Mouse (Mus musculus): Measurements from ENCODE around the gene Cdk8. TPM values are rescaled to one million over a fixed set of nuclear protein-coding genes. Genes with fewer than 3 reads are reported as not detected.
"Not testable (repeated sequence)": the region's sequence is repeated elsewhere in the genome, so short reads cannot be mapped to it uniquely, and the experiment has no call there.

Gene Cdk8
- 15.8 and 18.9 TPM in 2 replicates for polyA plus RNA-seq (2015; fragmentation: Nextera tagmentation; extraction: Ambion mirVana)

DNA sequence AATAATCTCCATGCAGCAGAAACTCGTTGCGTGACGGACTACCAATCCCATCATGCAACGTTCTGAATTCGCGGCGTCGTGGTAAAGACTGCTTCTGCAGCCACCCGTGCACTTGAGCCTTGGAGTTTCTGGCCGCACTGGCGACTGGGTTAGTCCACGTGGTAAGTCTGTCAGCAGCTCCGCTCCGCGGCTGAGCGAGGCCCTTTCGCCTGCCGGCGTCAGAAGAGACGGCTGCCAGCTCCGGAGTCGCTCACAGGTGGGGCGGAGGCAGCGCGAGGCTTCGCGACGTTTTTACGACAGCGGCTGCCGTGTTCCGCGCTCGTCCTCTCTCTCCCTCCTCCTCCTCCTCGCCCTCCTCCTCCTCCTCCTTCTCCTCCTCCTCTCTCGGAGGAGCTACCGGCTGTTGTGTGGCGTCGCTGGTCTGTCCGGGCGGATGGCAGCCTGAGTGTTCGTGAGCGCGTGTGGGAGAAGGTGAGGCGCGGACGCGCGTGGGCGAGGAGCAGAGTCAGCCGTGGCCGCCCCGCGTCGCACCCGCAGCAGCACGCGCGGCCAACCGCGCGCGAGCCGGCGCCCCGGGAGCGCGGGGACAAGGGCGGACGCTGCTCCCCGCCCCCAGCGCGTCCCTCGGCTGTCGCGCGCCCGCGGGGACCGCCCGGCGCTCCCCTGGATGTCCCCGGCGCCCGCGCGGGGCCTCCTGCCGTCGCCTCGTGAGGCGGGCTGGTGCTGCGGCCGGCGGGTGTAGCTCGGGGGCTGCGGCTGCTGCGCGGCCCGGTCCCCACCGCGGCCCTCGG is at the start of gene Cdk8:
Gene Cdk8, plus strand, starts transcription at position 367 of the 791 bp plus-strand sequence.
- H3K27ac ChIP-seq, result peak within 1 kb of the TSS; percentile 97
- H3K36me3 ChIP-seq (ENCODE audit: poor library complexity, severe bottlenecking), result no peaks in the 10 kb centered on the region
- WGBS, result 0% methylated on average over 48 of the region's 102 CpGs
- peak within 1 kb of the TSS; percentile 83 for H3K4me2 ChIP-seq
- peak within 1 kb of the TSS; percentile 94 for H3K9ac ChIP-seq
- H3K4me3 ChIP-seq, result peak within 1 kb of the TSS; percentile 89
- peak; percentile 89 for ATAC-seq
- H3K27me3 ChIP-seq, result no peaks in the 10 kb centered on the region
- H3K4me1 ChIP-seq, result peaks cover 24% of the 10 kb centered on the region
- H3K9me3 ChIP-seq (replicated peaks), result no peaks in the 10 kb centered on the region

DNA sequence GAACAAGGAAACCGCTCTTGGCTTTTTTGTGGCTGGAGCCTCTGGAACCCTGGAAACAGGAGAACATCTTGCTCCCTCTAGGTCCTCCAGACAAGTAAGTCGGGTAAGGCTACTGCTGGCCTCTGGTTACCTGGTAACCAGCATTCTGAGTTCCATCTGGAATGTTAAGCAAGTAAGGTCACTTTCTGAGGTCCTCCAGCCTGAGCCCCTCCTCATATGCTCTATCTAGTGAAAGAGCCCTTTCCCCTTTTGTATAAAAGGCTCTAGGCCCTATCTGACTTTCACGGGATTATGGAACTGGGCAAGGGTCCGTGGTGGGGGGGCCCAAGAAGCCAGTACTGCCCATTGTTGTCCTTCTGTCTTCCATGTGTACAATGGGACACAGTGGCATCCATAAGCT is 45.8 kb upstream of the Cdk8 start, which contains the start of gene 1700001J03Rik:
Gene 1700001J03Rik, minus strand, starts transcription at position 101 of the 400 bp plus-strand sequence.
- H3K4me2 ChIP-seq; H3K9me3 ChIP-seq (replicated peaks); H3K9ac ChIP-seq; H3K4me1 ChIP-seq; H3K27me3 ChIP-seq; H3K27ac ChIP-seq; H3K4me3 ChIP-seq; ATAC-seq; H3K36me3 ChIP-seq (ENCODE audit: poor library complexity, severe bottlenecking): not testable (repeated sequence)
- 81% methylated on average over 4 of the region's 4 CpGs for WGBS

DNA sequence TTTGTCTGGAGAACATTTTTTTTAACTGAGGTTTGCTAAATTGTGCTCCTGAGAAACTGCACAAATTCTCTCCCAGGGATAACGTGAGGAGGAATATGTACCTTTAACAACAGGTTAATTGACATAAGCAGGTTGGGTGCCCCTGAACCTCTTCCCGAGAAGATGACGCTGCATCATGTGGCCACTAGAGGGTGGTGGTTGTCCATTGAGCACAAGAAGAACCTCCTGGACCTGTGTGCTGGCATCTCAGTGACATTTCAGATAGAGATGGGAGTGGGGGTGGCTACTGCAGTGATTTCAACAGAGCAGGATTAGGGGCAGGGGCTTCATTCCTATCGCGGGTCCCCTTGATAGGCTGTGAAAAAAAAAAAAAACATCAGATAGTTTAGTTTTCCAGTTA is 43.6 kb upstream of the Cdk8 start:
- not testable (repeated sequence) for H3K4me1 ChIP-seq

DNA sequence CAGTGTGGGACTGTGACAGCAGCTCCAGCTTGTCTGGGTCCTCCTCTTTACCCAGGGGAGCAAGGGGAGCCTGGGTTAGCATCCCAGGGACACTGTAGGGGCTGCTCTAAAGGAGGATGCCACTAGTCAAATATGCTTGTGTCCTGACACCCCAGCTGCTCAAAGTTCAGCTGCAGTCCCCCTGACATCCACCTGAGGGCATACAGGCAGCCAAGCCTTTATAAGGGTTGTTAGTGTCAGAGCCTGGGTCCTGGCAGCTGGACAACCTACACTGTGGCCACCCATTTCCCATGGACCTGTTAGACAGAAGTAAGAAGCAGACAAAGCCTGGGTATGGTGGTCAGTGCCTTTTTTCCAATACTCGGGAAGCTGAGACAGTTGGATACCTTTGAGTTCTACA is 42.9 kb upstream of the Cdk8 start:
- WGBS, result 89% methylated on average over 1 of the region's 1 CpGs
- no peak overlapping the region for H3K9ac ChIP-seq
- no peak overlapping the region for H3K4me2 ChIP-seq
- no peak overlapping the region for H3K27ac ChIP-seq
- ATAC-seq, result no peak
- no peaks in the 10 kb centered on the region for H3K27me3 ChIP-seq
- no peak overlapping the region for H3K4me3 ChIP-seq
- H3K36me3 ChIP-seq (ENCODE audit: poor library complexity, severe bottlenecking), result no peaks in the 10 kb centered on the region
- H3K4me1 ChIP-seq, result no peaks in the 10 kb centered on the region
- H3K9me3 ChIP-seq (replicated peaks), result no peaks in the 10 kb centered on the region

More for the DNA sequence above, 43.6 kb upstream of the Cdk8 start:
- H3K9me3 ChIP-seq (replicated peaks); H3K36me3 ChIP-seq (ENCODE audit: poor library complexity, severe bottlenecking); ATAC-seq; H3K9ac ChIP-seq; H3K4me3 ChIP-seq; H3K27ac ChIP-seq; H3K4me2 ChIP-seq; H3K27me3 ChIP-seq: not testable (repeated sequence)
- WGBS, result 30% methylated on average over 5 of the region's 5 CpGs

DNA sequence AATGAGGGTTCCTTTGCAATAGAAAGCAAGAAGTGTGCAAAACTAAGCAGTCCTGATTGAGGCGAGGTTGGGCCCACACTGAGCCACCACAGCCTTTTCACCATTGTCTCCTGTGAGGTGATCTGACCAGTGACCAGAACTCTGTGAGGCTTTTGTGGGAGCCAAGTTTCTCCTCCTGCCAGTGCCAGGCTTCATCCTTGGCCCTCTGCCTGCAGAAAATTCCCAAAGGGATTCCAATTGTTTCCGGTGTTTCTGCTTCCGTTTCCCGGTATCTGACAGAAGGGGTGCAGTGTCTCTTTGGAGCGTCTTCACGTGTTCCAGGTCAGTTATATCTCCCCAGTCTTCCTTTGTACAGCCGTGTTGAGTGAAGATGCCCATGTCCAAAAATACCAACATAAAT is 42.3 kb upstream of the Cdk8 start:
- 0 out of 2 replicates have a peak, but pooled peaks cover 4% of the 10 kb centered on the region for H3K9me3 ChIP-seq (replicated peaks)
- H3K4me1 ChIP-seq, result no peaks in the 10 kb centered on the region
- no peaks in the 10 kb centered on the region for H3K36me3 ChIP-seq (ENCODE audit: poor library complexity, severe bottlenecking)
- H3K9ac ChIP-seq, result no peak overlapping the region
- 89% methylated on average over 7 of the region's 7 CpGs for WGBS
- no peak overlapping the region for H3K27ac ChIP-seq
- no peak for ATAC-seq
- H3K4me2 ChIP-seq, result no peak overlapping the region
- H3K4me3 ChIP-seq, result no peak overlapping the region
- no peaks in the 10 kb centered on the region for H3K27me3 ChIP-seq

DNA sequence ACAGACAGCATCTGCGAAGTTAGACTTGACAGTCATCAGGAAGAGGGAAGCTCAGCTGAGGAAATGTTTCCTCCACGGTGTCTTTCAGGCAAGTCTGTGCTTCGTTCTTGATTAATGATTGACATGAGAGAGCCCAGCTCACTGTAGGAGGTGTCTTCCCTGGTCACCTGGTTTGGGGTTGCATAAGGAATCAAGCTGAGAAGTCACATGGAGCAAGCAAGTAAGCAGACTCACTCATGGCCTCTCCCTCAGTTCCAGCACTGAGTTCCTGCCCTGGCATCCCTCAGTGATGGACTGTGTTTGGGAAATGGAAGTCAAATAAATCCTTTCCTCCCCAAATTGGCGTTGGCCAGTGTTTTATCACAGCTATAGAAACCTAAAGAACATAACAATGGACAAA is 40.9 kb upstream of the Cdk8 start:
- 72% methylated on average over 4 of the region's 4 CpGs for whole genome bisulfite sequencing

DNA sequence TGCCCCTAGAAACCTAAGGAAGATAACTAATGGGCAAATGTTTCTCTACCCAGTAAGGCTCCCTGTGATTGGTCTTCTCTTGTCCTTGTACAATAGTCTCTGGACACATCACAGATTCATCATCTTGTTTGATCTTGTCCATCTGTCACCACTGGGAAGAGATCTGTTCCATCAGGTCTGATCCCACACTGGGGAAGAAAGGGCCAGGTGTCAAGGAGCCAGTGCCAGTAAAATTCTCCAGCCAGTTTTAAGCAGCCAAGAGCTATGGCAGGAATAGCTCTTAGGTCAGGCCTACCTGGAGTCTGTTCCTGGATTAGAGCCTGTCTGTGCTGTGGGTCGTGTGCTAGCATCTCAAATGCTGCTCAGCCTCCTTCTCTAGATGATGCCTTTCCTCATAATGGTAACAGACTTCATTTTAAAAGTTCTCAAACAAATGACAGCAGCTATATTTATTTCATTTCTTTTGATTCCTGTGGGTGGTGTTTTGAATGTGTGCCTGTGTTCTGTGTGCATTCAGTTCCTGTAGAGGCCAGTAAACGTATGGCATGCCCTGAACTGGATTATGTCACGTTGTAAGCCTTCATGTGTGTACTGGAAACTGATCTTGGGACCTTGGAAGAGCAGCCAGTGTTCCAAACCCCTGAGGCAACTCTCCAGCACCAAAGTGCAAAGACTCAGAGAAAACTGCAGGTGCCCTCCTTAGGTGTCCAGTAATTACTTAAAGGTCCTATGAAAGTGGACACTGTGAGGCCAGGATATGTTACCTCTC is 40.3 kb upstream of the Cdk8 start:
- Histone ChIP-seq H3K27me3 (no peaks in the 10 kb centered on the region), H3K36me3 (ENCODE audit: poor library complexity, severe bottlenecking) (no peaks in the 10 kb centered on the region), H3K4me2 (no peak overlapping the region), H3K4me1 (no peaks in the 10 kb centered on the region), H3K9ac (no peak overlapping the region), H3K27ac (no peak overlapping the region), H3K9me3 (replicated peaks) (0 out of 2 replicates have a peak, but pooled peaks cover 5% of the 10 kb centered on the region), H3K4me3 (no peak overlapping the region)
- ATAC-seq, result no peak
- WGBS, result 57% methylated on average over 3 of the region's 3 CpGs

More for the DNA sequence above, 40.9 kb upstream of the Cdk8 start:
- Histone ChIP-seq H3K4me2 (no peak overlapping the region), H3K36me3 (ENCODE audit: poor library complexity, severe bottlenecking) (no peaks in the 10 kb centered on the region), H3K9me3 (replicated peaks) (0 out of 2 replicates have a peak, but pooled peaks cover 5% of the 10 kb centered on the region), H3K9ac (no peak overlapping the region), H3K4me3 (no peak overlapping the region), H3K27me3 (no peaks in the 10 kb centered on the region), H3K4me1 (no peaks in the 10 kb centered on the region), H3K27ac (no peak overlapping the region)
- ATAC-seq, result no peak

DNA sequence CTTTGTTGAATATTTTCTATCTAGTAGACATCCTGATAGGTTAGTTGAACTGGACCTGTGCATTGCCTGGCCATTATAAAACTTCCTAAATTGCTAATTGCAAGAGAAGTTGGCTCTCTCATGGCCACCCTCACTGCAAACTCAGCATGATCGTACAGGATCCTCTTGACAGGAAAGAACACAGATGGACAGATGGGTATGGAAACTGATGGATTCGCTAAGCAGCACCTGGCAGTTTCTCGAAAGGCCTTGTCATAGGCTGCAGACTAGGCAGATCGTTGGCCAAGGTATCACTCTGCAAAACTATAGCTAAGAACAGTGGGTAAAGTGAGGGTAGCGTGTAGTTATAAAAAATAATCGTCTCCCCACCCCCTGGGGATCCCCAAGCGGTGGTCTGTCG is 37.7 kb upstream of the Cdk8 start:
- H3K4me1 ChIP-seq, result no peaks in the 10 kb centered on the region
- H3K9me3 ChIP-seq (replicated peaks), result 0 out of 2 replicates have a peak, but pooled peaks cover 5% of the 10 kb centered on the region
- WGBS, result 88% methylated on average over 8 of the region's 8 CpGs
- no peak overlapping the region for H3K4me2 ChIP-seq
- no peak for ATAC-seq
- no peak overlapping the region for H3K9ac ChIP-seq
- H3K27ac ChIP-seq, result no peak overlapping the region
- no peaks in the 10 kb centered on the region for H3K27me3 ChIP-seq
- H3K36me3 ChIP-seq (ENCODE audit: poor library complexity, severe bottlenecking), result no peaks in the 10 kb centered on the region
- no peak overlapping the region for H3K4me3 ChIP-seq

DNA sequence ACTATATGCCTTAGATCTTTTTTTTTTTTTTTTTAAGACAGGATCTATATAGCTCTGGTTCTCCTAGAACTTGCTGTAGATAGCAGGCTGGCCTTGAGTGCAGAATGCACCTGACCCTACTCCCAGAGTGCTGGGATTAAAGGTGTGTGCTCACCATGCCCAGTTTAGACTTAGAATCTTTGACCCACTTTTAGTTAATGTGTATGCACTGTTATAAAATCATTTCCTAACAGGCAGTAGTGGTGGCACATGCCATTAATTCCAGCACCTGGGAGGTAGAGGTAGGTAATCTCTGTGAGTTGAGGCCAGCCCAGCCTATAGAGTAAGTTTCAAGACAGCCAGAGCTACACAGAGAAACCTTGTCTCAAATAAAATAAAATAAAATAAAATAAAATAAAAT is 32.0 kb upstream of the Cdk8 start:
- H3K4me2 ChIP-seq, result no peak overlapping the region
- H3K27me3 ChIP-seq, result no peaks in the 10 kb centered on the region
- no peak for ATAC-seq
- H3K27ac ChIP-seq, result no peak overlapping the region
- peaks cover 31% of the 10 kb centered on the region for H3K36me3 ChIP-seq (ENCODE audit: poor library complexity, severe bottlenecking)
- H3K4me3 ChIP-seq, result no peak overlapping the region
- no peaks in the 10 kb centered on the region for H3K4me1 ChIP-seq
- 0 out of 2 replicates have a peak, but pooled peaks cover 3% of the 10 kb centered on the region for H3K9me3 ChIP-seq (replicated peaks)
- no peak overlapping the region for H3K9ac ChIP-seq

DNA sequence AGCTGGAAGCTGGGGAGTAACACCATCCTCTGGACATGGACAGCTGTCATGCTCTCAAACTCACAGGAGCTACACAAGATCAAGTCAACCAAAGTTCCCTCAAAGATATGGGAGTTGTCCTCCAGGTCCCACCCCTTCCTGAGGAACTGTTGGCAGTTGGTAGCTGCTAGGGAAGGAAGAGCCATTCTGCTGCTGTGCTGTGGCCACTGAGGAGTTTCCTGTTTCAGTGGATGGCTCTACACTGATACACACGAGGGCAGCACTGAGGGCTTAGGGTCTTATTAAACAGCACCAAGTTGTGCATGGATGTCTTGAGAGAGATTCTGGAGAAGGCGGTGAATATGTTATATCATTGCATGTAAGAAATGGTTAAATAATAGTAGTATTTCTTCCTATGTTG is 31.5 kb upstream of the Cdk8 start:
- WGBS, result 81% methylated on average over 2 of the region's 2 CpGs
- H3K4me3 ChIP-seq, result no peak overlapping the region
- ATAC-seq, result no peak
- H3K27ac ChIP-seq, result no peak overlapping the region
- H3K9me3 ChIP-seq (replicated peaks), result 0 out of 2 replicates have a peak, but pooled peaks cover 3% of the 10 kb centered on the region
- no peaks in the 10 kb centered on the region for H3K27me3 ChIP-seq
- no peak overlapping the region for H3K4me2 ChIP-seq
- H3K9ac ChIP-seq, result no peak overlapping the region
- peaks cover 36% of the 10 kb centered on the region for H3K36me3 ChIP-seq (ENCODE audit: poor library complexity, severe bottlenecking)
- no peaks in the 10 kb centered on the region for H3K4me1 ChIP-seq

DNA sequence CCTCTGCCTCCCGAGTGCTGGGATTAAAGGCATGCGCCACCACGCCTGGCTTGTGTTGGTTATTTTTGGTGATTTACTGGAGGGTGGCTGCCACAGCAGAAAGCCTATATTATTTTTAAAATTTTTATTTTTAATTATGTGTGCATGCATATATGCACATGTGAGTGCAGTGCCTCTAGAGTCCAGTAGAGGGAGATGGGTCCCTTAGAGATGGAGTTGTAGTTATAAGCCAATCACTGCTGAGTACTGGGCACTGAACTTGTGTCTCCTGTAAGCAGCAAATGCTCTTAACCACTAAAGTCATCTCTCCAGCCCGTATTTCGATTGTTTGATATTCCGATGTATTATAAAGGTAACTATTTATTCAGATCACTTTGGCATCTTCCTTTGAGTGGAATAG is 30.4 kb upstream of the Cdk8 start:
- no peaks in the 10 kb centered on the region for H3K4me1 ChIP-seq
- no peaks in the 10 kb centered on the region for H3K27me3 ChIP-seq
- H3K4me2 ChIP-seq, result no peak overlapping the region
- no peak overlapping the region for H3K27ac ChIP-seq
- H3K4me3 ChIP-seq, result no peak overlapping the region
- H3K9ac ChIP-seq, result no peak overlapping the region
- H3K36me3 ChIP-seq (ENCODE audit: poor library complexity, severe bottlenecking), result peaks cover 46% of the 10 kb centered on the region
- no peak for ATAC-seq
- 0 out of 2 replicates have a peak, but pooled peaks cover 3% of the 10 kb centered on the region for H3K9me3 ChIP-seq (replicated peaks)
- WGBS, result 99% methylated on average over 6 of the region's 6 CpGs

DNA sequence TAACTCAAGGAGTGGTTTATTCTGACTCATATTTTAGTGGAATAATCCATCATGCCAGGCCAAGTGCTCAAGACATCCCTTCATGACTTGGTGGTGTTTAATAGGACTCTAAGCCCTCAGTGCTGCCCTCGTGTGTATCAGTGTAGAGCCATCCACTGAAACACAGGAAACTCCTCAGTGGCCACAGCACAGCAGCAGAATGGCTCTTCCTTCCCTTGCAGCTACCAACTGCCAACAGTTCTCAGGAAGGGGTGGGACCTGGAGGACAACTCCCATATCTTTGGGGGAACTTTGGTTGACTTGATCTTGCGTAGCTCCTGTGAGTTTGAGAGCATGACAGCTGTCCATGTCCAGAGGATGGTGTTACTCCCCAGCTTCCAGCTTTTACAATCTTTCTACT is 27.1 kb upstream of the Cdk8 start:
- WGBS, result 89% methylated on average over 2 of the region's 2 CpGs
- peaks cover 80% of the 10 kb centered on the region for H3K36me3 ChIP-seq (ENCODE audit: poor library complexity, severe bottlenecking)
- no peak overlapping the region for H3K4me3 ChIP-seq
- no peak overlapping the region for H3K27ac ChIP-seq
- 0 out of 2 replicates have a peak, but pooled peaks cover 3% of the 10 kb centered on the region for H3K9me3 ChIP-seq (replicated peaks)
- ATAC-seq, result no peak
- no peak overlapping the region for H3K9ac ChIP-seq
- H3K4me1 ChIP-seq, result no peaks in the 10 kb centered on the region
- H3K4me2 ChIP-seq, result no peak overlapping the region
- no peaks in the 10 kb centered on the region for H3K27me3 ChIP-seq

Data from forebrain, embryonic 13.5 days (tissue).